Mouse (Mus musculus) splenic B cell, adult 2 months (primary cell): ENCODE results near the gene Arl2.
"Not testable (repeated sequence)": the region's sequence is repeated elsewhere in the genome, so short reads cannot be mapped to it uniquely, and the experiment has no call there.

Experiments used
- DNase-seq: peaks from one replicate; pipeline ENCODE4 v3.0.0-alpha.2; 2011; ENCODE audit warnings: low read depth, low spot score
- H3K27me3 ChIP-seq: 2 replicates; pipeline ENCODE4 v1.6.1; 2012; ENCODE audit warnings: mild to moderate bottlenecking, low read length, moderate library complexity, mixed read lengths; ENCODE audit not compliant: control insufficient read depth, poor library complexity, insufficient read depth, severe bottlenecking
- H3K36me3 ChIP-seq: 2 replicates; pipeline ENCODE4 v1.6.1; 2012; ENCODE audit warnings: mild to moderate bottlenecking, low read length, moderate library complexity, mixed read lengths; ENCODE audit not compliant: control insufficient read depth, poor library complexity, insufficient read depth, severe bottlenecking

The Arl2 gene

GRCm38 (mm10) chr19:6139701-6140100, 1.6 kb downstream of the Arl2 start:
- Histone ChIP-seq H3K36me3 (no peaks in the 10 kb centered on the region; the same call in 1 of the 2 replicates), H3K27me3 (no peaks in the 10 kb centered on the region)
- no peak for DNase-seq

- Histone ChIP-seq H3K27me3 (no peaks in the 10 kb centered on the region), H3K36me3 (no peaks in the 10 kb centered on the region; the same call in 1 of the 2 replicates)
- DNase-seq: no peak
Measured at GRCm38 (mm10) chr19:6136397-6136796, 5.0 kb downstream of the Arl2 start.

GRCm38 (mm10) chr19:6133197-6133596, 8.2 kb downstream of the Arl2 start:
- not testable (repeated sequence) for H3K36me3 ChIP-seq, DNase-seq, H3K27me3 ChIP-seq

- no peaks in the 10 kb centered on the region for H3K27me3 ChIP-seq
- H3K36me3 ChIP-seq: no peaks in the 10 kb centered on the region; the same call in 1 of the 2 replicates
- no peak for DNase-seq
Measured at GRCm38 (mm10) chr19:6132171-6132827, 9.0 kb downstream of the Arl2 start.

- not testable (repeated sequence) for DNase-seq, H3K36me3 ChIP-seq, H3K27me3 ChIP-seq
Measured at GRCm38 (mm10) chr19:6130414-6131128, 10.8 kb downstream of the Arl2 start.

- H3K36me3 ChIP-seq: no peaks in the 10 kb centered on the region
- DNase-seq: peak; percentile 97
- H3K27me3 ChIP-seq: no peaks in the 10 kb centered on the region
Measured at GRCm38 (mm10) chr19:6127760-6128341, 13.5 kb downstream of the Arl2 start, which contains the start of gene Snx15. Snx15 (minus strand) TSS chr19:6128304.

- no peak for DNase-seq
- no peaks in the 10 kb centered on the region for H3K36me3 ChIP-seq
- no peaks in the 10 kb centered on the region for H3K27me3 ChIP-seq
Measured at GRCm38 (mm10) chr19:6126789-6127580, 14.4 kb downstream of the Arl2 start.

- H3K27me3 ChIP-seq: no peaks in the 10 kb centered on the region
- peak; percentile 85 for DNase-seq
- no peaks in the 10 kb centered on the region for H3K36me3 ChIP-seq
Measured at GRCm38 (mm10) chr19:6126289-6126688, 15.1 kb downstream of the Arl2 start.

- no peaks in the 10 kb centered on the region for H3K27me3 ChIP-seq
- no peaks in the 10 kb centered on the region for H3K36me3 ChIP-seq
- no peak for DNase-seq
Measured at GRCm38 (mm10) chr19:6124898-6125297, 16.4 kb downstream of the Arl2 start.

- H3K27me3 ChIP-seq: no peaks in the 10 kb centered on the region
- no peak for DNase-seq
- H3K36me3 ChIP-seq: no peaks in the 10 kb centered on the region
Measured at GRCm38 (mm10) chr19:6123330-6123729, 18.0 kb downstream of the Arl2 start.

- no peaks in the 10 kb centered on the region for H3K36me3 ChIP-seq
- DNase-seq: no peak
- H3K27me3 ChIP-seq: no peaks in the 10 kb centered on the region
Measured at GRCm38 (mm10) chr19:6121761-6122160, 19.6 kb downstream of the Arl2 start.

- DNase-seq: no peak
- H3K27me3 ChIP-seq: no peaks in the 10 kb centered on the region
- H3K36me3 ChIP-seq: no peaks in the 10 kb centered on the region; the same call in 1 of the 2 replicates
Measured at GRCm38 (mm10) chr19:6118677-6119185, 22.6 kb downstream of the Arl2 start.

- no peaks in the 10 kb centered on the region; the same call in 1 of the 2 replicates for H3K36me3 ChIP-seq
- peak; percentile 90 for DNase-seq
- H3K27me3 ChIP-seq: no peaks in the 10 kb centered on the region
Measured at GRCm38 (mm10) chr19:6117986-6118676, 23.2 kb downstream of the Arl2 start, which contains the start of gene Sac3d1. Sac3d1 (minus strand) TSS chr19:6118650.
